Mouse (Mus musculus): Measurements from ENCODE around the gene Slc37a1.

GRCm38 (mm10) chr17:31295892-31296781, 9.5 kb downstream of the Slc37a1 start:
- TF ChIP-seq POLR2A (IDR thresholded peaks at IDR 0.05; ENCODE audit: control insufficient read depth, low read depth, low read length) (no peak), CTCF (IDR thresholded peaks at IDR 0.05; ENCODE audit: control insufficient read depth, insufficient read depth, insufficient replicate concordance, low read depth, low read length) (no peak)

All from testis, adult 2 months (tissue).